Mouse (Mus musculus) lung, adult 2 months (tissue): Measurements from ENCODE around the gene Pan2. TPM values are rescaled to one million over a fixed set of nuclear protein-coding genes. Genes with fewer than 3 reads are reported as not detected.
A peak's percentile ranks its signal among the peaks of the same experiment; 100 is the strongest.
"Not testable (repeated sequence)": the region's sequence is repeated elsewhere in the genome, so short reads cannot be mapped to it uniquely, and the experiment has no call there.

Experiments used
- DNase-seq: peaks from one replicate; pipeline ENCODE4 v3.0.0; 2022
- H3K4me1 ChIP-seq: fragments of 200-500 bp; 2 replicates; pipeline ENCODE4 v1.6.1; 2011; ENCODE audit warnings: low read length; ENCODE audit not compliant: control insufficient read depth, insufficient read depth
- H3K4me3 ChIP-seq: fragments of 200-500 bp; replicated peaks from 2 replicates; pipeline ENCODE3; 2011; ENCODE audit warnings: low read depth, mild to moderate bottlenecking, control low read depth, low read length; ENCODE audit errors: extremely low read depth
- CTCF ChIP-seq: fragments of 200-500 bp; IDR thresholded peaks from 2 replicates; pipeline ENCODE4 v1.5.1; 2011; ENCODE audit warnings: mild to moderate bottlenecking, low read length, control low read depth; ENCODE audit not compliant: insufficient read depth
- POLR2A ChIP-seq: fragments of 200-500 bp; IDR thresholded peaks from 2 replicates; pipeline ENCODE4 v1.6.1; 2011; ENCODE audit warnings: low read depth, mild to moderate bottlenecking, control low read depth, low read length, borderline replicate concordance; ENCODE audit errors: extremely low read depth
- WGBS: fragments of 180-500 bp; shearing (Covaris S2); methylation state at CpG from one replicate; pipeline ENCODE4 v1.1.7; 2018; 5-methylcytosine and 5-hydroxymethylcytosine counted together
- polyA plus RNA-seq: library from polyadenylated mRNA; depleted of rRNA; stranded (reverse); fragments of >200 nt; gene quantifications from 2 replicates; pipeline ENCODE4 v1.2.3, GENCODE M21; 2012; rRNA removed

Pan2 gene
- 22.8 and 30.7 TPM in 2 replicates for polyA plus RNA-seq

- DNase-seq, result peak; percentile 100
- Histone ChIP-seq H3K4me1 (peaks cover 6% of the 10 kb centered on the region), H3K4me3 (peak within 1 kb of the TSS; percentile 79)
- under 1% methylated on average over 37 of the region's 37 CpGs for WGBS
- peak; percentile 74; the same call in 1 of the 2 replicates for TF ChIP-seq POLR2A
- TF ChIP-seq CTCF, result no peak
Measured at GRCm38 (mm10) chr10:128303126-128304021, at the start of gene Pan2. Gene Pan2, plus strand, starts transcription at chr10:128303335.

GRCm38 (mm10) chr10:128253677-128254255, 49.4 kb upstream of the Pan2 start, which contains the start of gene Apon:
Gene Apon, plus strand, starts transcription at chr10:128254096.
- no peak for DNase-seq
- H3K4me1 ChIP-seq, result no peaks in the 10 kb centered on the region
- 67% methylated on average over 4 of the region's 4 CpGs for WGBS
- no peak for TF ChIP-seq POLR2A
- TF ChIP-seq CTCF, result no peak
- no peak within 1 kb of the TSS for H3K4me3 ChIP-seq

- H3K4me3 ChIP-seq, result no peak overlapping the region
- 80% methylated on average over 8 of the region's 8 CpGs for WGBS
- no peak for DNase-seq
- H3K4me1 ChIP-seq, result no peaks in the 10 kb centered on the region
- TF ChIP-seq POLR2A, result no peak
- no peak for TF ChIP-seq CTCF
Measured at GRCm38 (mm10) chr10:128255925-128256324, 47.2 kb upstream of the Pan2 start.

GRCm38 (mm10) chr10:128256328-128256727, 46.8 kb upstream of the Pan2 start:
- Histone ChIP-seq H3K4me1 (no peaks in the 10 kb centered on the region), H3K4me3 (no peak overlapping the region)
- WGBS, result 74% methylated on average over 8 of the region's 8 CpGs
- TF ChIP-seq CTCF, result no peak
- no peak for TF ChIP-seq POLR2A
- DNase-seq, result no peak

GRCm38 (mm10) chr10:128258953-128259352, 44.2 kb upstream of the Pan2 start:
- 56% methylated on average over 4 of the region's 4 CpGs for WGBS

GRCm38 (mm10) chr10:128259946-128260345, 43.2 kb upstream of the Pan2 start:
- TF ChIP-seq POLR2A, result no peak
- TF ChIP-seq CTCF, result no peak
- WGBS, result 88% methylated on average over 5 of the region's 5 CpGs
- Histone ChIP-seq H3K4me1 (no peaks in the 10 kb centered on the region), H3K4me3 (no peak overlapping the region)
- no peak for DNase-seq

More at GRCm38 (mm10) chr10:128258953-128259352, 44.2 kb upstream of the Pan2 start:
- Histone ChIP-seq H3K4me1 (no peaks in the 10 kb centered on the region), H3K4me3 (no peak overlapping the region)
- TF ChIP-seq POLR2A (no peak), CTCF (no peak)
- no peak for DNase-seq

- 81% methylated on average over 7 of the region's 7 CpGs for WGBS
- DNase-seq, H3K4me1 ChIP-seq, H3K4me3 ChIP-seq: not testable (repeated sequence)
Measured at GRCm38 (mm10) chr10:128260376-128260775, 42.8 kb upstream of the Pan2 start.

GRCm38 (mm10) chr10:128262300-128262699, 40.8 kb upstream of the Pan2 start:
- Histone ChIP-seq H3K4me1 (no peaks in the 10 kb centered on the region), H3K4me3 (no peak overlapping the region)
- DNase-seq, result no peak
- no peak for TF ChIP-seq CTCF
- no peak for TF ChIP-seq POLR2A
- WGBS, result 68% methylated on average over 22 of the region's 22 CpGs

- no peak for DNase-seq
- no peak overlapping the region for H3K4me3 ChIP-seq
- WGBS, result 75% methylated on average over 6 of the region's 6 CpGs
- TF ChIP-seq CTCF (no peak), POLR2A (no peak)
- H3K4me1 ChIP-seq, result no peaks in the 10 kb centered on the region
Measured at GRCm38 (mm10) chr10:128263393-128264310, 39.5 kb upstream of the Pan2 start.
